ENCODE assay signal across 8 mouse cellular contexts in the genomic region with DNA sequence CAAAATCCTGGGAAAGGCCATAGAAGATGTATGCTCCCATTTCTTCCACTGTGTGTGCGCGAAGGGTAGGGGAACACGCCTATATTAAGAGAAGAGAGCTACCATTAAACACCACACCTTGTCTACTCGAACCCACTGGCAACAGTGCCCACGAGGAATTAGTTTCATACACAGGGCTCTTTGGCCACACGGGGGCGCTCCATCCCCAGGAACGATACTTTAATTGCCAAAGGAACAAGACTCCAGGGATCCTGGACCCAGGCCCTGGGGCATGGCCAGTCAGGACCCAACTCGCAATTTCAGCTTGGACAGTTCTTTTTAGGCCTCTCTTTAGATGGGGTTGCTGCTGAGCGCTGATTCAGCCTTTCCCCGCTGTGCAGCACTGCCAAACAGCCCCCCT. TPM values are rescaled to one million over a fixed set of nuclear protein-coding genes. Genes with fewer than 3 reads are reported as not detected.
A peak's percentile ranks its signal among the peaks of the same experiment; 100 is the strongest.
DNase-seq lines count a peak whose midpoint lies in the region; ATAC-seq and TF ChIP-seq lines count a peak whose summit lies in the region.
"Had no signal": no experiment of that assay in that cellular context is flagged by ENCODE, and none has a peak within 500 bp of the region (broad histone marks: within the 10 kb centered on the region; RNA-seq: fewer than 3 reads in every experiment).

No protein-coding gene starts in this region.

- DNase-seq in NIH3T3 (ENCODE audit: low read depth), result peak; percentile 79
- DNase-seq in brain, embryonic 14.5 days (ENCODE audit: low read depth), result peak; percentile 85
- DNase-seq in forebrain, embryonic 14.5 days (ENCODE audit: low spot score), result peak; percentile 86
- DNase-seq in hindbrain, embryonic 14.5 days (ENCODE audit: low spot score), result peak; percentile 89
- peak; percentile 91 to 95 for DNase-seq in left cerebral cortex, postnatal 14 days (ENCODE audit: low spot score in 2 of 2)
- peak; percentile 66 for DNase-seq in spleen, adult 12 weeks (ENCODE audit: low spot score)

- ATAC-seq in forebrain, embryonic 14.5 days, result no peak; the same call in 1 of the 2 replicates
- ATAC-seq in hindbrain, embryonic 14.5 days (ENCODE audit: low FRiP score), result no peak; the same call in 1 of the 2 replicates
- no peak for ATAC-seq in midbrain, embryonic 16.5 days

- intact Hi-C loops in left cerebral cortex, postnatal 14 days (cut with DNase I), result loop anchor here (2.0 to 5.0 kb wide), 2 partner anchors 140 to 199 kb away; no protein-coding TSS in a partner anchor

- no peak overlapping the region for H3K9ac ChIP-seq in forebrain, embryonic 14.5 days (ENCODE audit: low read length)
- no peak overlapping the region for H3K9ac ChIP-seq in hindbrain, embryonic 14.5 days
- no peak overlapping the region for H3K9ac ChIP-seq in midbrain, embryonic 16.5 days (ENCODE audit: low read depth, low read length)

- 0 out of 2 replicates have a peak overlapping the region, but pooled peaks have one; percentile 50 for H3K4me2 ChIP-seq in forebrain, embryonic 14.5 days (ENCODE audit: low read length)
- H3K4me2 ChIP-seq in hindbrain, embryonic 14.5 days (replicated peaks), result peak overlapping the region; percentile 54
- H3K4me2 ChIP-seq in midbrain, embryonic 16.5 days (ENCODE audit: low read length), result peak overlapping the region; percentile 80

- no peaks in the 10 kb centered on the region for H3K36me3 ChIP-seq in forebrain, embryonic 14.5 days (ENCODE audit: control insufficient read depth, insufficient read depth, low read length)
- H3K36me3 ChIP-seq in hindbrain, embryonic 14.5 days (replicated peaks; ENCODE audit: control insufficient read depth, insufficient read depth), result no peaks in the 10 kb centered on the region
- H3K36me3 ChIP-seq in midbrain, embryonic 16.5 days (ENCODE audit: control insufficient read depth, insufficient read depth, low read length), result 0 out of 2 replicates have a peak, but pooled peaks cover 2% of the 10 kb centered on the region

- peak; percentile 89 for TF ChIP-seq CTCF in brain, embryonic 14.5 days (IDR thresholded peaks at IDR 0.05; ENCODE audit: borderline replicate concordance, extremely low read depth, insufficient read depth, insufficient read length)

- H3K27me3 ChIP-seq in forebrain, embryonic 14.5 days (replicated peaks; ENCODE audit: control insufficient read depth, insufficient read depth, low read length), result no peaks in the 10 kb centered on the region
- H3K27me3 ChIP-seq in hindbrain, embryonic 14.5 days (ENCODE audit: control insufficient read depth, insufficient read depth, low read length), result no peaks in the 10 kb centered on the region; the same call in 1 of the 2 replicates
- H3K27me3 ChIP-seq in midbrain, embryonic 16.5 days (ENCODE audit: control insufficient read depth, insufficient read depth, low read depth, low read length), result no peaks in the 10 kb centered on the region

- H3K27ac ChIP-seq in forebrain, embryonic 14.5 days (ENCODE audit: low read depth, low read length), result no peak overlapping the region
- no peak overlapping the region for H3K27ac ChIP-seq in hindbrain, embryonic 14.5 days
- no peak overlapping the region for H3K27ac ChIP-seq in midbrain, embryonic 16.5 days (ENCODE audit: low read length)

- peaks cover 18% of the 10 kb centered on the region for H3K4me1 ChIP-seq in forebrain, embryonic 14.5 days (ENCODE audit: control insufficient read depth, insufficient read depth, low read length)
- H3K4me1 ChIP-seq in hindbrain, embryonic 14.5 days (replicated peaks; ENCODE audit: control insufficient read depth, insufficient read depth, low read length), result peaks cover 32% of the 10 kb centered on the region
- H3K4me1 ChIP-seq in midbrain, embryonic 16.5 days (ENCODE audit: control insufficient read depth, insufficient read depth, low read length), result peaks cover 26% of the 10 kb centered on the region

- WGBS in forebrain, embryonic 14.5 days, result 6% methylated on average over 11 of the region's 11 CpGs
- 7% methylated on average over 11 of the region's 11 CpGs for WGBS in hindbrain, embryonic 14.5 days
- 4% methylated on average over 11 of the region's 11 CpGs for WGBS in midbrain, embryonic 16.5 days

- TF ChIP-seq POLR2A in brain, embryonic 14.5 days (IDR thresholded peaks at IDR 0.05; ENCODE audit: borderline replicate concordance, extremely low read depth, insufficient read depth, insufficient read length, poor library complexity, severe bottlenecking), result no peak

- no peaks in the 10 kb centered on the region for H3K9me3 ChIP-seq in forebrain, embryonic 14.5 days (replicated peaks; ENCODE audit: control insufficient read depth, low read length)
- H3K9me3 ChIP-seq in hindbrain, embryonic 14.5 days (ENCODE audit: control insufficient read depth, low read length), result no peaks in the 10 kb centered on the region
- H3K9me3 ChIP-seq in midbrain, embryonic 16.5 days (replicated peaks; ENCODE audit: control insufficient read depth, low read length, poor library complexity, severe bottlenecking), result no peaks in the 10 kb centered on the region
- H3K9me3 ChIP-seq: megakaryocyte, embryonic 14.5 days had no signal

- no peak overlapping the region for H3K4me3 ChIP-seq in forebrain, embryonic 14.5 days (ENCODE audit: low read depth, low read length)
- no peak overlapping the region for H3K4me3 ChIP-seq in hindbrain, embryonic 14.5 days (replicated peaks; ENCODE audit: low read length)
- no peak overlapping the region for H3K4me3 ChIP-seq in midbrain, embryonic 16.5 days (ENCODE audit: low read depth, low read length)

RNA-seq across cellular contexts. Expression of a gene that starts 2.6 kb away (rescaled TPM):
- polyA plus RNA-seq in brain, embryonic 14.5 days (2012; rRNA removed), result 9.0 and 10.2 TPM in 2 replicates
- 4.6 and 6.8 TPM in 2 replicates for polyA plus RNA-seq in forebrain, embryonic 14.5 days (2014; fragmentation: Nextera tagmentation; extraction: Ambion mirVana)
- polyA plus RNA-seq in hindbrain, embryonic 14.5 days (2014; fragmentation: Nextera tagmentation; extraction: Ambion mirVana), result 14.1 and 17.6 TPM in 2 replicates
- total RNA-seq in left cerebral cortex, postnatal 14 days (2021), result 100 to 1,000 TPM; 129 to 143 TPM
- 8.2 and 10.0 TPM in 2 replicates for polyA plus RNA-seq in midbrain, embryonic 16.5 days (2015; fragmentation: Nextera tagmentation; extraction: Ambion mirVana)

RNA-seq across cellular contexts. Expression of a gene that starts 29.6 kb away (rescaled TPM):
- polyA plus RNA-seq in brain, embryonic 14.5 days (2012; rRNA removed), result 125 and 156 TPM in 2 replicates
- 70.2 and 77.0 TPM in 2 replicates for polyA plus RNA-seq in forebrain, embryonic 14.5 days (2014; fragmentation: Nextera tagmentation; extraction: Ambion mirVana)
- 88.2 and 95.4 TPM in 2 replicates for polyA plus RNA-seq in hindbrain, embryonic 14.5 days (2014; fragmentation: Nextera tagmentation; extraction: Ambion mirVana)
- total RNA-seq in left cerebral cortex, postnatal 14 days (2021), result 100 to 1,000 TPM; 132 to 136 TPM
- polyA plus RNA-seq in midbrain, embryonic 16.5 days (2015; fragmentation: Nextera tagmentation; extraction: Ambion mirVana), result 76.5 and 84.0 TPM in 2 replicates
